Comparison of ENCODE assay signal across 10 mouse cellular contexts in genomic region chr13:111204580-111205285, GRCm38 (mm10). TPM values are rescaled to one million over a fixed set of nuclear protein-coding genes. Genes with fewer than 3 reads are reported as not detected.
DNase-seq lines count a peak whose midpoint lies in the region; ATAC-seq lines count a peak whose summit lies in the region.
"Had no signal": no experiment of that assay in that cellular context is flagged by ENCODE, and none has a peak within 500 bp of the region (broad histone marks: within the 10 kb centered on the region; RNA-seq: fewer than 3 reads in every experiment).

No protein-coding gene starts in this region.

- H3K4me2 ChIP-seq in hindbrain, embryonic 14.5 days (replicated peaks) = no peak overlapping the region
- H3K4me2 ChIP-seq in hindbrain, embryonic 11.5 days (replicated peaks; ENCODE audit: low read depth, low read length) = no peak overlapping the region
- H3K4me2 ChIP-seq: heart, embryonic 15.5 days had no signal

- no peak overlapping the region for H3K9ac ChIP-seq in hindbrain, embryonic 14.5 days
- H3K9ac ChIP-seq in hindbrain, embryonic 11.5 days (ENCODE audit: low read depth, low read length) = no peak overlapping the region
- H3K9ac ChIP-seq: heart, embryonic 15.5 days had no signal

- no peak overlapping the region for H3K27ac ChIP-seq in hindbrain, embryonic 14.5 days
- H3K27ac ChIP-seq in hindbrain, embryonic 11.5 days (ENCODE audit: low read depth, low read length) = no peak overlapping the region
- H3K27ac ChIP-seq: heart, embryonic 15.5 days had no signal

- no peak overlapping the region for H3K4me3 ChIP-seq in hindbrain, embryonic 14.5 days (replicated peaks; ENCODE audit: low read length)
- H3K4me3 ChIP-seq in hindbrain, embryonic 11.5 days (ENCODE audit: low read depth, low read length) = no peak overlapping the region
- H3K4me3 ChIP-seq: heart, embryonic 15.5 days had no signal

- peak; percentile 49 for DNase-seq in hindbrain, embryonic 14.5 days (ENCODE audit: low spot score)
- DNase-seq in hindbrain, embryonic 11.5 days (ENCODE audit: low spot score) = no peak
- peak; percentile 98 for DNase-seq in brain, adult 2 months (ENCODE audit: low read depth, low spot score)
- peak; percentile 76 for DNase-seq in cerebellum, postnatal 36 days
- DNase-seq in layer of hippocampus, adult 9-10 months (ENCODE audit: low spot score) = peak; percentile 47
- DNase-seq in embryo, embryonic 10.5 days (ENCODE audit: low spot score) = no peak
- DNase-seq in T-cell, adult 2 months (ENCODE audit: low spot score) = no peak

- H3K4me1 ChIP-seq in hindbrain, embryonic 14.5 days (replicated peaks; ENCODE audit: control insufficient read depth, insufficient read depth, low read length) = no peaks in the 10 kb centered on the region
- no peaks in the 10 kb centered on the region for H3K4me1 ChIP-seq in hindbrain, embryonic 11.5 days (replicated peaks; ENCODE audit: control insufficient read depth, insufficient read depth, low read length)
- H3K4me1 ChIP-seq: heart, embryonic 15.5 days had no signal

- no peaks in the 10 kb centered on the region for H3K9me3 ChIP-seq in hindbrain, embryonic 14.5 days (ENCODE audit: control insufficient read depth, low read length)
- H3K9me3 ChIP-seq in hindbrain, embryonic 11.5 days (ENCODE audit: control insufficient read depth, low read length) = no peaks in the 10 kb centered on the region
- H3K9me3 ChIP-seq: G1E; heart, embryonic 15.5 days had no signal

- 68% methylated on average over 11 of the region's 11 CpGs for WGBS in hindbrain, embryonic 14.5 days
- 78% methylated on average over 11 of the region's 11 CpGs for WGBS in hindbrain, embryonic 11.5 days

- H3K36me3 ChIP-seq in hindbrain, embryonic 14.5 days (replicated peaks; ENCODE audit: control insufficient read depth, insufficient read depth) = no peaks in the 10 kb centered on the region
- H3K36me3 ChIP-seq in hindbrain, embryonic 11.5 days (ENCODE audit: control insufficient read depth, insufficient read depth, low read length) = no peaks in the 10 kb centered on the region
- H3K36me3 ChIP-seq: G1E; heart, embryonic 15.5 days had no signal

- H3K27me3 ChIP-seq in hindbrain, embryonic 14.5 days (ENCODE audit: control insufficient read depth, insufficient read depth, low read length) = no peaks in the 10 kb centered on the region
- H3K27me3 ChIP-seq in hindbrain, embryonic 11.5 days (ENCODE audit: control insufficient read depth, insufficient read depth, low read length) = no peaks in the 10 kb centered on the region
- H3K27me3 ChIP-seq: heart, embryonic 15.5 days had no signal

- ATAC-seq in hindbrain, embryonic 14.5 days (ENCODE audit: low FRiP score) = no peak
- ATAC-seq in hindbrain, embryonic 11.5 days (ENCODE audit: low FRiP score) = no peak
- ATAC-seq in inflammation-experienced regulatory T-cells, adult 6 months = no peak

RNA-seq across cellular contexts. Expression of gene Actbl2, which starts 50.1 kb away (rescaled TPM):
- polyA plus RNA-seq in hindbrain, embryonic 14.5 days (2014; fragmentation: Nextera tagmentation; extraction: Ambion mirVana) = 0.07 TPM in 1 of 2 replicates, not detected in the other
- polyA plus RNA-seq in hindbrain, embryonic 11.5 days (2014; fragmentation: Nextera tagmentation; extraction: Ambion mirVana) = not detected in 2 replicates
- under 1 TPM in 2 of 3 experiments, not detected in 1; 0.20 to 0.77 TPM for polyA plus RNA-seq in inflammation-experienced regulatory T-cells, adult 6 months (2017; shearing (Covaris generic))
- polyA plus RNA-seq: G1E; heart, embryonic 15.5 days had no signal

Comparison
In these comparisons a context has a peak if more than half of its experiments do, and no peak if none do; other contexts are left out.
1. DNase-seq: peak in hindbrain, embryonic 14.5 days (single experiment), brain, adult 2 months (single experiment), cerebellum, postnatal 36 days (2 of 2) and layer of hippocampus, adult 9-10 months (single experiment); none in hindbrain, embryonic 11.5 days (single experiment), embryo, embryonic 10.5 days (single experiment) and T-cell, adult 2 months (single experiment).